Mouse (Mus musculus) MEL (cell line): ENCODE measurements around the gene Il17rc. TPM values are rescaled to one million over a fixed set of nuclear protein-coding genes. Genes with fewer than 3 reads are reported as not detected.
A peak's percentile ranks its signal among the peaks of the same experiment; 100 is the strongest.

Experiments used
- DNase-seq: peaks from one replicate; pipeline ENCODE4 v3.0.0; 2011; ENCODE audit warnings: low read depth, low spot score
- H3K27ac ChIP-seq: 2 replicates; pipeline ENCODE4 v1.5.1; 2012; ENCODE audit warnings: low read depth, mild to moderate bottlenecking, control low read depth, low read length, moderate library complexity; ENCODE audit not compliant: control insufficient read depth
- H3K27me3 ChIP-seq, 2 experiments: fragments of 150-350 bp in 1 of 2; sonication (generic) in 1 of 2; 2 replicates each; pipeline ENCODE4 v1.6.1; 2012; ENCODE audit warnings: low read length in 2 of 2, mild to moderate bottlenecking in 2 of 2, improper control_type of control experiment in 1 of 2, moderate library complexity in 1 of 2; ENCODE audit not compliant: insufficient read depth in 2 of 2, control insufficient read depth in 1 of 2
- H3K36me3 ChIP-seq, 2 experiments: 2 replicates each; pipeline ENCODE4 v1.6.1; 2012 to 2014; ENCODE audit warnings: low read length in 2 of 2, improper control_type of control experiment in 1 of 2, inconsistent platforms in 1 of 2, mild to moderate bottlenecking in 1 of 2; ENCODE audit not compliant: insufficient read depth in 2 of 2, control insufficient read depth in 1 of 2
- H3K4me1 ChIP-seq, 2 experiments: fragments of 150-350 bp in 1 of 2; sonication (generic) in 1 of 2; 2 replicates each; pipeline ENCODE4 v1.6.1; 2012; ENCODE audit warnings: low read length in 2 of 2, improper control_type of control experiment in 1 of 2, mild to moderate bottlenecking in 1 of 2; ENCODE audit not compliant: insufficient read depth in 2 of 2, control insufficient read depth in 1 of 2
- H3K4me3 ChIP-seq, 2 experiments: fragments of 150-350 bp in 1 of 2; sonication (generic) in 1 of 2; 2 replicates each; pipeline ENCODE4 v1.5.1; 2012; ENCODE audit warnings: low read depth in 2 of 2, low read length in 2 of 2, mild to moderate bottlenecking in 2 of 2, moderate library complexity in 2 of 2, control low read depth in 1 of 2, improper control_type of control experiment in 1 of 2; ENCODE audit not compliant: control insufficient read depth in 1 of 2, insufficient read depth in 1 of 2
- H3K79me2 ChIP-seq: 2 replicates; pipeline ENCODE4 v1.6.1; 2012; ENCODE audit warnings: mild to moderate bottlenecking, low read length, moderate library complexity; ENCODE audit not compliant: control insufficient read depth, poor library complexity, insufficient read depth
- H3K9ac ChIP-seq: 2 replicates; pipeline ENCODE4 v1.6.1; 2012; ENCODE audit warnings: low read depth, mild to moderate bottlenecking, control low read depth, low read length, moderate library complexity; ENCODE audit not compliant: control insufficient read depth, poor library complexity, severe bottlenecking
- H3K9me3 ChIP-seq: fragments of 150-350 bp; sonication (generic); replicated peaks from 2 replicates; pipeline ENCODE4 v1.6.1; 2012; ENCODE audit warnings: mild to moderate bottlenecking, low read length, improper control_type of control experiment, moderate library complexity; ENCODE audit not compliant: insufficient read depth
- CHD1 ChIP-seq: IDR thresholded peaks from 2 replicates; pipeline ENCODE4 v1.6.1; 2012; ENCODE audit warnings: low read depth, mild to moderate bottlenecking, inconsistent platforms, low read length, improper control_type of control experiment
- CTCF ChIP-seq, 3 experiments: IDR thresholded peaks in 2 of 3; conservative IDR thresholded peaks in 1 of 3; 2 replicates each; pipeline ENCODE4 v1.5.1; 2011 to 2012; ENCODE audit warnings: low read length in 3 of 3, low read depth in 2 of 3, mild to moderate bottlenecking in 2 of 3, improper control_type of control experiment in 1 of 3, inconsistent platforms in 1 of 3, mixed read lengths in 1 of 3, moderate library complexity in 1 of 3; ENCODE audit not compliant: control insufficient read depth in 1 of 3, insufficient read depth in 1 of 3, poor library complexity in 1 of 3, severe bottlenecking in 1 of 3
- E2F4 ChIP-seq: IDR thresholded peaks from 2 replicates; pipeline ENCODE4 v1.6.1; 2011; ENCODE audit warnings: low read depth, low read length, improper control_type of control experiment, borderline replicate concordance
- ELF1 ChIP-seq: IDR thresholded peaks from 2 replicates; pipeline ENCODE4 v1.6.1; 2014; ENCODE audit warnings: low read depth, mild to moderate bottlenecking, inconsistent platforms, low read length, improper control_type of control experiment, moderate library complexity
- ETS1 ChIP-seq: IDR thresholded peaks from 2 replicates; pipeline ENCODE4 v1.6.1; 2012; ENCODE audit warnings: low read depth, mild to moderate bottlenecking, inconsistent platforms, low read length, improper control_type of control experiment, moderate library complexity
- GABPA ChIP-seq: IDR thresholded peaks from 2 replicates; pipeline ENCODE4 v1.6.1; 2012; ENCODE audit warnings: low read depth, mild to moderate bottlenecking, inconsistent platforms, low read length, improper control_type of control experiment, moderate library complexity
- MAFK ChIP-seq: IDR thresholded peaks from 2 replicates; pipeline ENCODE4 v1.6.1; 2011; ENCODE audit warnings: low read depth, mild to moderate bottlenecking, low read length, improper control_type of control experiment, borderline replicate concordance
- MAX ChIP-seq: IDR thresholded peaks from 2 replicates; pipeline ENCODE4 v1.6.1; 2011; ENCODE audit warnings: low read length, improper control_type of control experiment
- MAZ ChIP-seq: IDR thresholded peaks from 2 replicates; pipeline ENCODE4 v1.6.1; 2012; ENCODE audit warnings: low read depth, mild to moderate bottlenecking, inconsistent platforms, low read length, improper control_type of control experiment
- MEF2A ChIP-seq: IDR thresholded peaks from 2 replicates; pipeline ENCODE4 v1.6.1; 2014; ENCODE audit warnings: low read depth, mild to moderate bottlenecking, inconsistent platforms, low read length, improper control_type of control experiment; ENCODE audit not compliant: poor library complexity, insufficient replicate concordance, severe bottlenecking; ENCODE audit errors: extremely low read depth
- MXI1 ChIP-seq: IDR thresholded peaks from 2 replicates; pipeline ENCODE4 v1.6.1; 2011; ENCODE audit warnings: mild to moderate bottlenecking, low read depth, low read length, improper control_type of control experiment
- MYC ChIP-seq: IDR thresholded peaks from 2 replicates; pipeline ENCODE4 v1.6.1; 2011; ENCODE audit warnings: low read depth, mild to moderate bottlenecking, low read length, improper control_type of control experiment, moderate library complexity
- NELFE ChIP-seq: IDR thresholded peaks from 2 replicates; pipeline ENCODE4 v1.6.1; 2011; ENCODE audit warnings: low read depth, low read length, improper control_type of control experiment
- POLR2A ChIP-seq, 2 experiments: IDR thresholded peaks; 2 replicates each; pipeline ENCODE4 v1.6.1; 2011 to 2012; ENCODE audit warnings: low read length in 2 of 2, mild to moderate bottlenecking in 2 of 2, control low read depth in 1 of 2, improper control_type of control experiment in 1 of 2, low read depth in 1 of 2, moderate library complexity in 1 of 2; ENCODE audit not compliant: control insufficient read depth in 1 of 2, insufficient read depth in 1 of 2, poor library complexity in 1 of 2
- TAL1 ChIP-seq: IDR thresholded peaks from 2 replicates; pipeline ENCODE4 v1.6.1; 2012; ENCODE audit warnings: mild to moderate bottlenecking, inconsistent platforms, low read length, moderate library complexity, mixed read lengths
- USF2 ChIP-seq, 2 experiments: IDR thresholded peaks; 2 replicates each; pipeline ENCODE4 v1.6.1; 2011 to 2012; ENCODE audit warnings: improper control_type of control experiment in 2 of 2, low read length in 2 of 2, borderline replicate concordance in 1 of 2, inconsistent platforms in 1 of 2, low read depth in 1 of 2, mild to moderate bottlenecking in 1 of 2; ENCODE audit not compliant: insufficient read depth in 1 of 2
- ZKSCAN1 ChIP-seq: IDR thresholded peaks from 2 replicates; pipeline ENCODE4 v1.6.1; 2012; ENCODE audit warnings: low read depth, mild to moderate bottlenecking, inconsistent platforms, low read length, improper control_type of control experiment, moderate library complexity
- ZMIZ1 ChIP-seq: IDR thresholded peaks from 2 replicates; pipeline ENCODE4 v1.6.1; 2012; ENCODE audit warnings: low read depth, mild to moderate bottlenecking, inconsistent platforms, low read length, improper control_type of control experiment, moderate library complexity
- ZNF384 ChIP-seq: IDR thresholded peaks from 2 replicates; pipeline ENCODE4 v1.6.1; 2012; ENCODE audit warnings: low read depth, mild to moderate bottlenecking, inconsistent platforms, low read length, improper control_type of control experiment
- polyA plus RNA-seq, 2 experiments: library from polyadenylated mRNA; stranded (reverse) in 1 of 2; unstranded in 1 of 2; fragments of >175 nt in 1 of 2; fragments of >200 nt in 1 of 2; gene quantifications; 2 replicates each; pipeline versions ENCODE4 v1.2.1 to v1.2.4; 2012; ENCODE audit warnings: low replicate concordance in 2 of 2, low read depth in 1 of 2; ENCODE audit not compliant: insufficient read length in 2 of 2, insufficient read depth in 1 of 2, missing spikeins in 1 of 2
- total RNA-seq: library from RNA; depleted of rRNA; stranded (reverse); fragments of 300-350 nt; gene quantifications from 2 replicates; pipeline ENCODE4 v1.2.3, GENCODE M21; 2012

Gene Il17rc
- total and polyA plus RNA-seq, 3 experiments: 1.2 to 1.8 TPM; not detected in 1

DNA sequence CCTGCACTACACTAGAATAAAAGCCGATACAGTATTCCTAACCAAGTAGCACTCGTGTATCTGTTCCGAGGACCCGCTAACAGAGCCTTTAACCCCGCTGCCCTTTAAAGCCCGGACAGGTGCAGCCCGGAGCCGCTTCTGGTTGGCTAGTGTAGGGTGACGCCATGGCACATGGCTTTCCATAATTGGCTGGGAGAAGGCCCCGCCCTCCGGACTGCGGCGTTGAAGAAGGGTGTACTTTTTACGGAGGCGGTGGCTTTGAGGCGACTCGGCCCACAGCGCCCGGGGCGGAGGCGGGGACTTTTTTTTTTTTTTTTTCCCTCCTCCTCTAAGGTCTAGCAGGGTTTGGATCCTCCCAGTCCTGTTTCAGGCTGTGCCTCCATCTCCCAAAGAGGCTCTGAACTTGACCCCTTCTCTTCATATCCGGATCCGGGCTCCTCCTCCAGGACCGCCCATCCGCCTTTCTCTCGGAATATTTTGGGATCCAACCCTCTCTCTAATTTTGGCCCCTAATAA, 11.9 kb downstream of the Il17rc start, which contains the start of gene Creld1 (continued):
- TF ChIP-seq E2F4: no peak
- no peak for TF ChIP-seq USF2 (IDR thresholded peaks at IDR 0.05; ENCODE audit: borderline replicate concordance in 1 of 2, insufficient read depth in 1 of 2, low read depth in 1 of 2, low read length in 2 of 2)
- no peak for TF ChIP-seq GABPA
- peak; percentile 93 for TF ChIP-seq NELFE
- TF ChIP-seq TAL1: no peak
- TF ChIP-seq MAX: peak; percentile 47; the same call in 1 of the 2 replicates
- peak in 1 of 2 experiments; percentile 98; a peak in 2 of 4 replicates for TF ChIP-seq POLR2A (IDR thresholded peaks at IDR 0.05; ENCODE audit: control insufficient read depth in 1 of 2, insufficient read depth in 1 of 2, low read depth in 1 of 2, low read length in 2 of 2, poor library complexity in 1 of 2)
- 0 out of 2 replicates have a peak, but pooled peaks have one; percentile 31 for TF ChIP-seq MEF2A
- TF ChIP-seq MYC: no peak
- TF ChIP-seq MAZ: peak; percentile 65; the same call in 1 of the 2 replicates
- no peak for TF ChIP-seq CTCF (IDR thresholded peaks at IDR 0.05 in 2 of 3, conservative IDR thresholded peaks at IDR 0.05 in 1 of 3; ENCODE audit: control insufficient read depth in 1 of 3, insufficient read depth in 1 of 3, low read depth in 2 of 3, low read length in 3 of 3, poor library complexity in 1 of 3, severe bottlenecking in 1 of 3)
- TF ChIP-seq ZMIZ1: peak; percentile 79
- peak; percentile 98 for TF ChIP-seq ZNF384
- TF ChIP-seq CHD1: no peak
- no peak for TF ChIP-seq MAFK

DNA sequence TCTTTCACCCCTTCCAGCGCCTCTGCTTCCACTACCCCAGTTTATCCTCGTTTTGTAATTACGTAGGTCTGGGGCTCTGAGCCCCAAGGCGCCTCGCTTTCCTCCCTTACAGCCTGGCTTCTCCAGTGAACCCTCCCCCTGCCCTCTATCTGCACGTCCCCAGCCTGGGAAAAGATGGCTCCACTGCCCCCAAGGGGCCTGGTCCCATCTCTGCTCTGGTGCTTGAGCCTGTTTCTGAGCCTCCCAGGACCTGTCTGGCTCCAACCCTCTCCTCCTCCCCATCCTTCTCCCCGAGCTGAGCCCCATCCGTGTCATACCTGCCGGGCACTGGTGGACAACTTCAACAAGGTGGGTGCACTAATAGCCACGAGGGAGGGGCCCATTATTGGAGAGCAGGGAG, 12.5 kb downstream of the Il17rc start:
- peak overlapping the region; percentile 83 for H3K9ac ChIP-seq
- H3K27ac ChIP-seq: peak overlapping the region; percentile 69
- H3K9me3 ChIP-seq: no peaks in the 10 kb centered on the region
- 0 out of 2 replicates have a peak, but pooled peaks have one; percentile 28 for TF ChIP-seq MXI1
- 0 out of 2 replicates have a peak, but pooled peaks have one; percentile 0 for TF ChIP-seq ETS1
- 0 out of 2 replicates have a peak, but pooled peaks have one; percentile 4 for TF ChIP-seq ELF1
- TF ChIP-seq GABPA: no peak
- TF ChIP-seq ZKSCAN1: 0 out of 2 replicates have a peak, but pooled peaks have one; percentile 5
- no peak for TF ChIP-seq ZMIZ1
- DNase-seq: peak; percentile 63
- 0 out of 4 replicates have a peak, but pooled peaks cover 0 to 2% of the 10 kb centered on the region in 2 experiments for H3K27me3 ChIP-seq
- H3K36me3 ChIP-seq: peaks cover 0 to 17% of the 10 kb centered on the region in 2 experiments; a peak in 2 of 4 replicates
- peaks cover 6 to 21% of the 10 kb centered on the region in 2 experiments for H3K4me1 ChIP-seq
- H3K79me2 ChIP-seq: 0 out of 2 replicates have a peak, but pooled peaks cover 2% of the 10 kb centered on the region
- peak overlapping the region; percentile 73 to 84 for H3K4me3 ChIP-seq
